In genomic region chr9:57834629-57835417, GRCm38 (mm10) we compare ENCODE assay signal across 10 mouse cellular contexts. TPM values are rescaled to one million over a fixed set of nuclear protein-coding genes. Genes with fewer than 3 reads are reported as not detected.
DNase-seq lines count a peak whose midpoint lies in the region; ATAC-seq lines count a peak whose summit lies in the region.
"Had no signal": no experiment of that assay in that cellular context is flagged by ENCODE, and none has a peak within 500 bp of the region (broad histone marks: within the 10 kb centered on the region; RNA-seq: fewer than 3 reads in every experiment).

No protein-coding gene starts in this region.

- H3K4me1 ChIP-seq in kidney, embryonic 16.5 days (ENCODE audit: insufficient read depth, low read length): peaks cover 54% of the 10 kb centered on the region
- peaks cover 56% of the 10 kb centered on the region for H3K4me1 ChIP-seq in hindbrain, embryonic 15.5 days (replicated peaks)

- H3K36me3 ChIP-seq in kidney, embryonic 16.5 days (ENCODE audit: insufficient read depth, low read length): no peaks in the 10 kb centered on the region
- H3K36me3 ChIP-seq in hindbrain, embryonic 15.5 days: no peaks in the 10 kb centered on the region

- H3K27ac ChIP-seq in kidney, embryonic 16.5 days (ENCODE audit: low read length): 0 out of 2 replicates have a peak overlapping the region, but pooled peaks have one; percentile 29
- H3K27ac ChIP-seq in hindbrain, embryonic 15.5 days (replicated peaks): no peak overlapping the region

- peaks cover 21% of the 10 kb centered on the region for H3K27me3 ChIP-seq in kidney, embryonic 16.5 days (ENCODE audit: insufficient read depth, low read length)
- no peaks in the 10 kb centered on the region for H3K27me3 ChIP-seq in hindbrain, embryonic 15.5 days

- no peak for ATAC-seq in kidney, embryonic 16.5 days (ENCODE audit: low FRiP score, low TSS enrichment)
- no peak for ATAC-seq in hindbrain, embryonic 15.5 days (ENCODE audit: low FRiP score, low read depth)
- ATAC-seq in activated CD4-positive, CD25-positive, alpha-beta regulatory T cell, adult 4 months: no peak

- WGBS in kidney, embryonic 16.5 days: 19% methylated on average over 11 of the region's 11 CpGs
- WGBS in hindbrain, embryonic 15.5 days: 31% methylated on average over 11 of the region's 11 CpGs

- 0 out of 2 replicates have a peak overlapping the region, but pooled peaks have one; percentile 11 for H3K9ac ChIP-seq in kidney, embryonic 16.5 days (replicated peaks; ENCODE audit: low read length)
- H3K9ac ChIP-seq in hindbrain, embryonic 15.5 days: no peak overlapping the region

- H3K4me2 ChIP-seq in kidney, embryonic 16.5 days (replicated peaks; ENCODE audit: low read depth, low read length): peak overlapping the region; percentile 42
- peak overlapping the region; percentile 80 for H3K4me2 ChIP-seq in hindbrain, embryonic 15.5 days

- H3K4me3 ChIP-seq in kidney, embryonic 16.5 days (ENCODE audit: low read length): peak overlapping the region; percentile 13; the same call in 1 of the 2 replicates
- H3K4me3 ChIP-seq in hindbrain, embryonic 15.5 days: peak overlapping the region; percentile 13; the same call in 1 of the 2 replicates

- H3K9me3 ChIP-seq in kidney, embryonic 16.5 days (ENCODE audit: low read length): no peaks in the 10 kb centered on the region
- H3K9me3 ChIP-seq in hindbrain, embryonic 15.5 days: no peaks in the 10 kb centered on the region

- DNase-seq in kidney, postnatal 36 days: no peak
- peak; percentile 49 for DNase-seq in embryo, embryonic 11 days
- DNase-seq in naive thymus-derived CD4-positive, alpha-beta T cell, adult 2 months (ENCODE audit: low read depth): peak; percentile 44
- no peak for DNase-seq in cerebellum, postnatal 25 days
- no peak for DNase-seq in layer of hippocampus, postnatal 25 days (ENCODE audit: extremely low spot score in 1 of 2, low spot score in 1 of 2)
- DNase-seq: kidney, postnatal 10 days; thymus, adult 18-20 months had no signal

RNA-seq across cellular contexts. Expression of gene Arid3b, which starts 1.8 kb away (rescaled TPM):
- polyA plus RNA-seq in kidney, embryonic 16.5 days (2015; fragmentation: Nextera tagmentation; extraction: Ambion mirVana): 6.0 and 8.6 TPM in 2 replicates
- 7.7 and 8.5 TPM in 2 replicates for polyA plus RNA-seq in hindbrain, embryonic 15.5 days (2015; fragmentation: Nextera tagmentation; extraction: Ambion mirVana)
- polyA plus RNA-seq in activated CD4-positive, CD25-positive, alpha-beta regulatory T cell, adult 4 months (2017; shearing (Covaris generic)): 10 to 100 TPM; 23.3 to 26.5 TPM
- 1 to 10 TPM; 4.8 to 9.9 TPM for total RNA-seq in layer of hippocampus, postnatal 25 days (2021)

Comparison
In these comparisons a context has a peak if more than half of its experiments do, and no peak if none do; other contexts are left out.
1. DNase-seq: peak in embryo, embryonic 11 days (single experiment) and naive thymus-derived CD4-positive, alpha-beta T cell, adult 2 months (single experiment); none in kidney, postnatal 36 days (0 of 2), cerebellum, postnatal 25 days (0 of 2) and layer of hippocampus, postnatal 25 days (0 of 2).